Comparison of ENCODE assay signal across 14 mouse cellular contexts in genomic region chr5:148976876-148977275, GRCm38 (mm10). TPM values are rescaled to one million over a fixed set of nuclear protein-coding genes. Genes with fewer than 3 reads are reported as not detected.
DNase-seq lines count a peak whose midpoint lies in the region; ATAC-seq and TF ChIP-seq lines count a peak whose summit lies in the region.
"Had no signal": no experiment of that assay in that cellular context is flagged by ENCODE, and none has a peak within 500 bp of the region (broad histone marks: within the 10 kb centered on the region; RNA-seq: fewer than 3 reads in every experiment).

No protein-coding gene starts in this region.

- no peak; the same call in 1 of the 2 replicates for ATAC-seq in heart, embryonic 15.5 days (replicated peaks; ENCODE audit: insufficient number of reproducible peaks, insufficient read depth, low FRiP score, low read depth)
- ATAC-seq in liver, postnatal 0 days = peak; percentile 7; the same call in 1 of the 2 replicates

- no peak overlapping the region for H3K9ac ChIP-seq in heart, embryonic 15.5 days
- H3K9ac ChIP-seq in liver, postnatal 0 days (replicated peaks) = no peak overlapping the region
- H3K9ac ChIP-seq: liver, embryonic 13.5 days; midbrain, embryonic 12.5 days had no signal

- H3K36me3 ChIP-seq in heart, embryonic 15.5 days = no peaks in the 10 kb centered on the region
- no peaks in the 10 kb centered on the region for H3K36me3 ChIP-seq in liver, postnatal 0 days (replicated peaks; ENCODE audit: insufficient read depth, low read length)
- no peaks in the 10 kb centered on the region for H3K36me3 ChIP-seq in embryonic facial prominence, embryonic 10.5 days (replicated peaks)
- H3K36me3 ChIP-seq: liver, embryonic 13.5 days; midbrain, embryonic 12.5 days had no signal

- 79% methylated on average over 8 of the region's 8 CpGs for WGBS in heart, embryonic 15.5 days
- 57% methylated on average over 8 of the region's 8 CpGs for WGBS in liver, postnatal 0 days (ENCODE audit: insufficient replicate concordance)
- 90% methylated on average over 8 of the region's 8 CpGs for WGBS in embryonic facial prominence, embryonic 10.5 days

- peak overlapping the region; percentile 27; the same call in 1 of the 2 replicates for H3K27ac ChIP-seq in heart, embryonic 15.5 days
- peak overlapping the region; percentile 91 for H3K27ac ChIP-seq in liver, postnatal 0 days (ENCODE audit: low read depth)
- H3K27ac ChIP-seq in embryonic facial prominence, embryonic 10.5 days (replicated peaks) = no peak overlapping the region
- H3K27ac ChIP-seq: left cerebral cortex, adult 2 months; midbrain, embryonic 12.5 days had no signal

- no peak for TF ChIP-seq CTCF in liver, postnatal 0 days (IDR thresholded peaks at IDR 0.05; ENCODE audit: low read depth)

- no peak for TF ChIP-seq EP300 in liver, postnatal 0 days (IDR thresholded peaks at IDR 0.05; ENCODE audit: low read depth)

- no peaks in the 10 kb centered on the region for H3K9me3 ChIP-seq in heart, embryonic 15.5 days (replicated peaks)
- no peaks in the 10 kb centered on the region for H3K9me3 ChIP-seq in liver, postnatal 0 days (ENCODE audit: low read length)
- no peaks in the 10 kb centered on the region for H3K9me3 ChIP-seq in embryonic facial prominence, embryonic 10.5 days
- H3K9me3 ChIP-seq: liver, embryonic 13.5 days; midbrain, embryonic 12.5 days had no signal

- H3K4me1 ChIP-seq in heart, embryonic 15.5 days (replicated peaks) = peaks cover 22% of the 10 kb centered on the region
- peaks cover 18% of the 10 kb centered on the region for H3K4me1 ChIP-seq in liver, postnatal 0 days (ENCODE audit: insufficient read depth)
- H3K4me1 ChIP-seq in embryonic facial prominence, embryonic 10.5 days = peaks cover 44% of the 10 kb centered on the region

- no peak overlapping the region for H3K4me2 ChIP-seq in heart, embryonic 15.5 days
- H3K4me2 ChIP-seq in liver, postnatal 0 days (ENCODE audit: low read depth, low read length) = no peak overlapping the region
- H3K4me2 ChIP-seq: heart, embryonic 11.5 days; liver, embryonic 13.5 days; midbrain, embryonic 12.5 days had no signal

- H3K27me3 ChIP-seq in heart, embryonic 15.5 days = no peaks in the 10 kb centered on the region
- no peaks in the 10 kb centered on the region for H3K27me3 ChIP-seq in liver, postnatal 0 days (ENCODE audit: insufficient read depth, low read length)
- no peaks in the 10 kb centered on the region for H3K27me3 ChIP-seq in embryonic facial prominence, embryonic 10.5 days (replicated peaks; ENCODE audit: low read depth, poor library complexity, severe bottlenecking)
- H3K27me3 ChIP-seq: liver, embryonic 13.5 days; midbrain, embryonic 12.5 days had no signal

- DNase-seq in heart, adult 8-10 months (ENCODE audit: low spot score) = no peak
- DNase-seq in CD4-positive, CD25-positive, alpha-beta regulatory T cell, adult 2 months (ENCODE audit: low read depth, low spot score) = peak; percentile 77
- DNase-seq in liver, postnatal 0 days = no peak
- peak; percentile 85 to 86 for DNase-seq in spleen, postnatal 36 days (ENCODE audit: low spot score in 2 of 2)
- DNase-seq in embryonic facial prominence, embryonic 10.5 days (ENCODE audit: low spot score) = no peak
- DNase-seq in urinary bladder, postnatal 25 days (ENCODE audit: low spot score) = no peak
- DNase-seq in embryo, embryonic 10 days (ENCODE audit: low spot score) = no peak
- DNase-seq: liver, embryonic 13.5 days had no signal

- no peak overlapping the region for H3K4me3 ChIP-seq in heart, embryonic 15.5 days
- no peak overlapping the region for H3K4me3 ChIP-seq in liver, postnatal 0 days (ENCODE audit: low read depth, low read length)
- H3K4me3 ChIP-seq in embryonic facial prominence, embryonic 10.5 days = no peak overlapping the region
- H3K4me3 ChIP-seq: left cerebral cortex, adult 2 months; liver, embryonic 13.5 days; midbrain, embryonic 12.5 days had no signal

RNA-seq across cellular contexts. Expression of gene Gm42791, which starts 18.1 kb away (rescaled TPM):
- 2.1 and 2.6 TPM in 2 replicates for polyA plus RNA-seq in heart, embryonic 15.5 days (2015; fragmentation: Nextera tagmentation; extraction: Ambion mirVana)
- total RNA-seq in heart, adult 8-10 months (2022) = 1 to 10 TPM; 3.2 to 7.7 (median 7.3) TPM
- polyA plus RNA-seq in liver, postnatal 0 days (2015; fragmentation: Nextera tagmentation; extraction: Ambion mirVana) = 0.42 TPM in 1 of 2 replicates, not detected in the other
- 0.49 and 4.6 TPM in 2 replicates for polyA plus RNA-seq in embryonic facial prominence, embryonic 10.5 days (2016; fragmentation: Nextera tagmentation; extraction: Ambion mirVana)
- total RNA-seq: common myeloid progenitor, adult 5-6 weeks had no signal
- polyA plus RNA-seq: heart, embryonic 11.5 days; testis, adult 2 months had no signal

RNA-seq across cellular contexts. Expression of gene Katnal1, which starts 47.8 kb away (rescaled TPM):
- polyA plus RNA-seq in heart, embryonic 15.5 days (2015; fragmentation: Nextera tagmentation; extraction: Ambion mirVana) = 10.2 and 12.0 TPM in 2 replicates
- 10 to 100 TPM in 3 of 4 experiments, 1 to 10 TPM in 1; 8.8 to 12.8 (median 11.6) TPM for total RNA-seq in heart, adult 8-10 months (2022)
- polyA plus RNA-seq in liver, postnatal 0 days (2015; fragmentation: Nextera tagmentation; extraction: Ambion mirVana) = 4.3 and 4.8 TPM in 2 replicates
- 19.9 and 20.2 TPM in 2 replicates for polyA plus RNA-seq in embryonic facial prominence, embryonic 10.5 days (2016; fragmentation: Nextera tagmentation; extraction: Ambion mirVana)

Comparison
In these comparisons a context has a peak if more than half of its experiments do, and no peak if none do; other contexts are left out.
1. DNase-seq: peak in CD4-positive, CD25-positive, alpha-beta regulatory T cell, adult 2 months (single experiment) and spleen, postnatal 36 days (2 of 2); none in heart, adult 8-10 months (single experiment), liver, postnatal 0 days (single experiment), embryonic facial prominence, embryonic 10.5 days (single experiment), urinary bladder, postnatal 25 days (single experiment) and embryo, embryonic 10 days (single experiment).